Mouse (Mus musculus): ENCODE results near the gene Mfn2. TPM values are rescaled to one million over a fixed set of nuclear protein-coding genes. Genes with fewer than 3 reads are reported as not detected.

Mfn2 gene
- polyA plus RNA-seq (2017; shearing (Covaris generic)): 30.7 TPM

GRCm38 (mm10) chr4:147904313-147905089, at the start of gene Mfn2:
TSS of gene Mfn2 (minus strand) at chr4:147904704.

GRCm38 (mm10) chr4:147940576-147941044, 36.1 kb upstream of the Mfn2 start, which contains the start of gene 2510039O18Rik:
TSS of gene 2510039O18Rik (plus strand) at chr4:147940895.

GRCm38 (mm10) chr4:147936331-147936954, 31.9 kb upstream of the Mfn2 start, which contains the start of gene Plod1:
TSS of gene Plod1 (minus strand) at chr4:147936767.

GRCm38 (mm10) chr4:147868450-147869031, 36.0 kb downstream of the Mfn2 start, which contains the start of the genes Miip and Fv1:
TSS of gene Miip (minus strand) at chr4:147868816.
TSS of gene Fv1 (plus strand) at chr4:147868979.

GRCm38 (mm10) chr4:147847614-147848583, 56.6 kb downstream of the Mfn2 start, which contains the start of gene Zfp933:
TSS of gene Zfp933 (minus strand) at chr4:147848366.

Other genes with a start within 250 kb of the Mfn2 start
- not detected for gene Zfp534, start 202.2 kb downstream of the Mfn2 start, polyA plus RNA-seq (2017; shearing (Covaris generic))
- 12.6 TPM for gene Zfp984, start 94.9 kb downstream of the Mfn2 start, polyA plus RNA-seq (2017; shearing (Covaris generic))
- 4.6 TPM for gene Zfp933, start 56.3 kb downstream of the Mfn2 start, polyA plus RNA-seq (2017; shearing (Covaris generic))
- 70.6 TPM for gene Miip, start 35.9 kb downstream of the Mfn2 start, polyA plus RNA-seq (2017; shearing (Covaris generic))
- gene Fv1, start 35.7 kb downstream of the Mfn2 start, polyA plus RNA-seq (2017; shearing (Covaris generic)): 4.5 TPM
- 4.0 TPM for gene Plod1, start 32.1 kb upstream of the Mfn2 start, polyA plus RNA-seq (2017; shearing (Covaris generic))
- gene 2510039O18Rik, start 36.2 kb upstream of the Mfn2 start, polyA plus RNA-seq (2017; shearing (Covaris generic)): 81.7 TPM
- not detected for gene Nppb, start 81.1 kb upstream of the Mfn2 start, polyA plus RNA-seq (2017; shearing (Covaris generic))
- gene Nppa, start 96.0 kb upstream of the Mfn2 start, polyA plus RNA-seq (2017; shearing (Covaris generic)): not detected
- gene Clcn6, start 134.1 kb upstream of the Mfn2 start, polyA plus RNA-seq (2017; shearing (Covaris generic)): 11.0 TPM
- gene Mthfr, start 134.4 kb upstream of the Mfn2 start, polyA plus RNA-seq (2017; shearing (Covaris generic)): 30.3 TPM
- 11.3 TPM for gene Agtrap, start 183.3 kb upstream of the Mfn2 start, polyA plus RNA-seq (2017; shearing (Covaris generic))
- 30.8 TPM for gene Mad2l2, start 225.7 kb upstream of the Mfn2 start, polyA plus RNA-seq (2017; shearing (Covaris generic))
- not detected for gene Draxin, start 226.0 kb upstream of the Mfn2 start, polyA plus RNA-seq (2017; shearing (Covaris generic))
- 30.0 TPM for gene Fbxo6, start 247.4 kb upstream of the Mfn2 start, polyA plus RNA-seq (2017; shearing (Covaris generic))